Mouse (Mus musculus): ENCODE results near the gene Zfp940. TPM values are rescaled to one million over a fixed set of nuclear protein-coding genes. Genes with fewer than 3 reads are reported as not detected.

The Zfp940 gene
- total and polyA plus RNA-seq, 3 experiments, result 10.9 to 16.5 (median 13.3) TPM

DNA sequence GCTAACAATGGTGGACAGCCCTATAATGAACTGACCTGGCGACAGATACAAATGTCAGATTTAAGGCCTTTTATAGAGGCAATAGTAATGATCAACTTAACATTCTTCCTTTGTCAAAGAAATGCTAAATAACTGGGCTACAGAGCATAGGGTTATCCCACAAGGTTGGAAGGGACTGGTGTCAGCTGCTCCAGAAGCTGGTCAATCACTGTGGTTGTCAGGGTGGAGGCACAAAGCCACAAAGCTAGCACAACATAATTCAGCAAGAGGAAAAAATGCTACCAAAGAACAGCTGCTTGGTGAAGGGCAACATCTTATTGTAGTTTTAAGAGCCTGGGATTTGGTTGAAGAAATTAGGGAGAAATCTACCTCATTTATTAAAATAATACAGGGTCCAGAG is 41.2 kb downstream of the Zfp940 start:
- no peak for DNase-seq (ENCODE audit: extremely low read depth)
- Histone ChIP-seq H3K4me2 (ENCODE audit: insufficient read depth, low read depth, poor library complexity, severe bottlenecking) (no peak overlapping the region), H3K79me2 (replicated peaks; ENCODE audit: control insufficient read depth, extremely low read depth, insufficient read depth, poor library complexity, severe bottlenecking) (0 out of 2 replicates have a peak, but pooled peaks cover 3% of the 10 kb centered on the region)

DNA sequence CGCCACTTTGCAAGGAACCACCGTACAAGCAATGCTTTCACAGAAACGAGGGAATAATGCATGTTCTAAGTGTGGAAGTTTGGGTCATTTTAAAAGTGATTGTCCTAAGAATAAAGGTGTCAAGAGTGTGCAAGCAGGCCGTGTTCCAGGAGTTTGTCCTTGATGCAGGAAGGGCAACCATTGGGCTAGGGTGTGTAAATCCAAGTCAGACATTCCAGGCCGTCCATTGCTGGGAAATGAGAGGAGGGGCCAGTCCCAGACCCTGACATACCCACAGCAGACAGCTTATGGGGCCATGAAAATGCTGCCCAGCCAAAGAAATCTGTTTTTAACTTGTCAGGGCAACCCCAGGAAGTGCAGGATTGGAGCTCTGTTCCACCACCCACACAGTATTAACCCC is 46.4 kb downstream of the Zfp940 start:
- no peak for DNase-seq (ENCODE audit: extremely low read depth)
- in situ Hi-C loops (cut with MboI; ENCODE audit: low pct_ligation_motif_present, low pct_unique_long_range_greater_than_20kb, low sequenced_read_pairs), result no loop called here
- Histone ChIP-seq H3K36me3 (replicated peaks in 1 of 2; ENCODE audit: control insufficient read depth in 1 of 2, insufficient read depth in 1 of 2, low read length in 1 of 2) (no peaks in the 10 kb centered on the region), H3K27me3 (replicated peaks) (no peaks in the 10 kb centered on the region), H3K9ac (ENCODE audit: insufficient read depth, low read depth) (no peak overlapping the region), H3K4me2 (ENCODE audit: insufficient read depth, low read depth, poor library complexity, severe bottlenecking) (no peak overlapping the region), H3K27ac (ENCODE audit: insufficient read depth, low read depth) (no peak overlapping the region), H3K4me3 (replicated peaks in 1 of 3; ENCODE audit: low read depth in 2 of 3, low read length in 2 of 3, poor library complexity in 1 of 3) (no peak overlapping the region), H3K79me2 (replicated peaks; ENCODE audit: control insufficient read depth, extremely low read depth, insufficient read depth, poor library complexity, severe bottlenecking) (no peaks in the 10 kb centered on the region), H3K9me3 (replicated peaks; ENCODE audit: low read length) (no peaks in the 10 kb centered on the region), H3K4me1 (ENCODE audit: control insufficient read depth in 1 of 2, insufficient read depth in 2 of 2) (no peaks in the 10 kb centered on the region)
- dilution Hi-C loops (cut with MboI; ENCODE audit: extremely low pct_ligation_motif_present, extremely low pct_unique_long_range_greater_than_20kb, low sequenced_read_pairs), result no loop called here
- TF ChIP-seq NELFE (IDR thresholded peaks at IDR 0.05; ENCODE audit: low read depth, low read length) (no peak), SIN3A (IDR thresholded peaks at IDR 0.05; ENCODE audit: low read length) (no peak), JUND (conservative IDR thresholded peaks at IDR 0.05; ENCODE audit: low read depth, low read length) (no peak), HCFC1 (IDR thresholded peaks at IDR 0.05; ENCODE audit: low read depth, low read length) (no peak), IRF4 (IDR thresholded peaks at IDR 0.05; ENCODE audit: low read depth, low read length) (no peak), E2F4 (IDR thresholded peaks at IDR 0.05; ENCODE audit: insufficient replicate concordance, low read depth, low read length) (no peak), MEF2A (IDR thresholded peaks at IDR 0.05; ENCODE audit: borderline replicate concordance, low read depth, low read length) (no peak), POLR2AphosphoS2 (IDR thresholded peaks at IDR 0.05; ENCODE audit: low read depth, low read length) (no peak), ETS1 (conservative IDR thresholded peaks at IDR 0.05; ENCODE audit: low read depth, low read length) (no peak), GABPA (IDR thresholded peaks at IDR 0.05; ENCODE audit: insufficient replicate concordance, low read depth, low read length) (no peak), ELF1 (IDR thresholded peaks at IDR 0.05; ENCODE audit: low read depth, low read length) (no peak), ZC3H11A (IDR thresholded peaks at IDR 0.05; ENCODE audit: low read depth, low read length) (no peak), MAFK (IDR thresholded peaks at IDR 0.05; ENCODE audit: insufficient replicate concordance, low read length) (no peak)

More for the DNA sequence above, 41.2 kb downstream of the Zfp940 start:
- H3K27me3 ChIP-seq (replicated peaks), result no peaks in the 10 kb centered on the region
- dilution Hi-C loops (cut with MboI; ENCODE audit: extremely low pct_ligation_motif_present, extremely low pct_unique_long_range_greater_than_20kb, low sequenced_read_pairs), result no loop called here
- peaks cover 4 to 19% of the 10 kb centered on the region in 2 experiments for H3K4me1 ChIP-seq (ENCODE audit: control insufficient read depth in 1 of 2, insufficient read depth in 2 of 2)
- no peak overlapping the region for H3K9ac ChIP-seq (ENCODE audit: insufficient read depth, low read depth)
- no peaks in the 10 kb centered on the region for H3K9me3 ChIP-seq (replicated peaks; ENCODE audit: low read length)
- H3K36me3 ChIP-seq (replicated peaks in 1 of 2; ENCODE audit: control insufficient read depth in 1 of 2, insufficient read depth in 1 of 2, low read length in 1 of 2), result peaks cover 0 to 2% of the 10 kb centered on the region in 2 experiments
- no peak for TF ChIP-seq RAD21 (IDR thresholded peaks at IDR 0.05; ENCODE audit: low read depth, low read length)
- no peak overlapping the region for H3K27ac ChIP-seq (ENCODE audit: insufficient read depth, low read depth)
- in situ Hi-C loops (cut with MboI; ENCODE audit: low pct_ligation_motif_present, low pct_unique_long_range_greater_than_20kb, low sequenced_read_pairs), result no loop called here
- no peak overlapping the region for H3K4me3 ChIP-seq (replicated peaks in 1 of 3; ENCODE audit: low read depth in 2 of 3, low read length in 2 of 3, poor library complexity in 1 of 3)

DNA sequence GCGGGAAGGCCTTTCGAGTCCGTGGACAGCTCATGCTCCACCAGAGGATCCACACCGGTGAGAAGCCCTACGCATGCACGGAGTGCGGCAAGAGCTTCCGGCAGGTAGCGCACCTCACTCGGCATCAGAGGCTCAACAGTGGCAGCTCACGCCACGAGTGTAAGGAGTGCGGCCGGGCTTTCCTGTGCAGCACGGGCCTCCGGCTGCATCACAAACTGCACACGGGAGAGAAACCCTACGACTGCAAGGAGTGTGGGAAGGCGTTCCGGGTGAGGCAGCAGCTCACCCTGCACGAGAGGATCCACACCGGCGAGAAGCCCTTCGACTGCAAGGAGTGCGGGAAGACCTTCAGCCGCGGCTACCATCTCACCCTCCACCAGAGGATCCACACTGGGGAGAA is 60.6 kb downstream of the Zfp940 start:
- Histone ChIP-seq H3K4me3 (replicated peaks in 1 of 3; ENCODE audit: low read depth in 2 of 3, low read length in 2 of 3, poor library complexity in 1 of 3) (no peak overlapping the region), H3K4me1 (ENCODE audit: control insufficient read depth in 1 of 2, insufficient read depth in 2 of 2) (peaks cover 0 to 5% of the 10 kb centered on the region in 2 experiments; a peak in 2 of 4 replicates), H3K79me2 (replicated peaks; ENCODE audit: control insufficient read depth, extremely low read depth, insufficient read depth, poor library complexity, severe bottlenecking) (no peaks in the 10 kb centered on the region), H3K27ac (ENCODE audit: insufficient read depth, low read depth) (no peak overlapping the region), H3K27me3 (replicated peaks) (no peaks in the 10 kb centered on the region), H3K36me3 (replicated peaks in 1 of 2; ENCODE audit: control insufficient read depth in 1 of 2, insufficient read depth in 1 of 2, low read length in 1 of 2) (peaks cover 0 to 7% of the 10 kb centered on the region in 2 experiments), H3K4me2 (ENCODE audit: insufficient read depth, low read depth, poor library complexity, severe bottlenecking) (no peak overlapping the region), H3K9me3 (replicated peaks; ENCODE audit: low read length) (peaks cover 3% of the 10 kb centered on the region), H3K9ac (ENCODE audit: insufficient read depth, low read depth) (no peak overlapping the region)
- in situ Hi-C loops (cut with MboI; ENCODE audit: low pct_ligation_motif_present, low pct_unique_long_range_greater_than_20kb, low sequenced_read_pairs), result no loop called here
- no peak for TF ChIP-seq CHD1 (IDR thresholded peaks at IDR 0.05; ENCODE audit: low read depth, low read length)
- dilution Hi-C loops (cut with MboI; ENCODE audit: extremely low pct_ligation_motif_present, extremely low pct_unique_long_range_greater_than_20kb, low sequenced_read_pairs), result no loop called here
- no peak for DNase-seq (ENCODE audit: extremely low read depth)
